Mouse (Mus musculus): ENCODE results near the gene Sqstm1.

- TF ChIP-seq POLR2A (IDR thresholded peaks at IDR 0.05; ENCODE audit: control insufficient read depth, low read depth, low read length) = no peak
- no peak for TF ChIP-seq CTCF (IDR thresholded peaks at IDR 0.05; ENCODE audit: control insufficient read depth, insufficient read depth, insufficient replicate concordance, low read depth, low read length)
These were observed 55.7 kb downstream of the Sqstm1 start for GRCm38 (mm10) chr11:50154777-50155520.

Measured in testis, adult 2 months (tissue).